Mouse (Mus musculus) layer of hippocampus, postnatal 10 days (tissue): Measurements from ENCODE around the gene Pold4. TPM values are rescaled to one million over a fixed set of nuclear protein-coding genes. Genes with fewer than 3 reads are reported as not detected.

Experiments used
- DNase-seq, 2 experiments: peaks; one replicate each; pipeline ENCODE4 v3.0.0; 2021; ENCODE audit warnings: low spot score in 2 of 2
- microRNA-seq, 2 experiments: library from miRNA; unstranded; fragments of <30 nt; microRNA quantifications; one replicate each; pipeline ENCODE4 v1.2.0; 2021
- total RNA-seq, 2 experiments: library from RNA; stranded (reverse); gene quantifications; 2 replicates each; pipeline ENCODE4 v1.2.3; 2021

The Pold4 gene
- total RNA-seq, 2 experiments from 2014 or later = 14.4 to 15.8 TPM

DNA sequence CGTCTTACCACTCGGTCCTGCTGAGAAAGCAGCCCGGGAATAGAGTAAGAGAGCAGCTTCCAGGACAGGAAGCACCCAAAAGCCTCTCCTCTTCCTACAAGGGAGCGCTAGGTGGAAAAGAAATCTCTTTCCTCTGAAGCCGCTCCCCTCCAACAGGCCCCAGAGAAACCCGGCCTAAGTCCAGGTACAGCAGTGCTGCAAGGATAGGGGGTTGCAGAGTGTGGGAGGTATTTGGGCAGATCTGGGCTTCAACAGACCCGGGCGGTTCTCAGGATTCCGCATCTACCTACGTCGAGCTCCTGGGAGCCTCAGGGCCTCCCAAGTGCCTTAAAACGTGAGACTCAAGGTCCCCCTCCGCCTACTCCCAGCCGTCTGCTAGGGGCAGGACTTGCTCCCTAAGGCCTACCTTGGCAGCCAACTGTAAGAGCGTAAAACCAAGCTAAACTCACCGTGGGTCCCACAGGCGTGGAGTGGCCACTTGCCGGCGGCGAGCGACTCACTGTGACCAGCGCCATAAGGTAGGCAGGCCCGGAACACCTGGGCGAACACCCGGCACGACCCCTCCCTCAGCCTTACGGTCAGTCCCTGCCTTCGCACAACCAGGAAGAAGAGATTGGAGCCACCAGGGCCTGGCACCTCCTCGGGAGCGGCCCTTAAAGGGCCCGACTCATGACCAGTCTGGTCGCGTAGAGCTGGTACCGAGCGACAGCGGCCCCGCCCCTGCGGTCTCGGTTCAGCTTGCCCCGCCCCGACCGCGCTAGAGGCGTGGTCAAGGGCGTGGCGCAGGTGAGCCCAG, 37.1 kb downstream of the Pold4 start, which contains the start of gene Ssh3:
Gene Ssh3 (minus strand): TSS at position 615 of the 796 bp plus-strand sequence.
- peak in 1 of 2 experiments; percentile 59 for DNase-seq

- no peak for DNase-seq
Observed at GRCm38 (mm10) chr19:4270187-4270586, 38.5 kb downstream of the Pold4 start.

DNA sequence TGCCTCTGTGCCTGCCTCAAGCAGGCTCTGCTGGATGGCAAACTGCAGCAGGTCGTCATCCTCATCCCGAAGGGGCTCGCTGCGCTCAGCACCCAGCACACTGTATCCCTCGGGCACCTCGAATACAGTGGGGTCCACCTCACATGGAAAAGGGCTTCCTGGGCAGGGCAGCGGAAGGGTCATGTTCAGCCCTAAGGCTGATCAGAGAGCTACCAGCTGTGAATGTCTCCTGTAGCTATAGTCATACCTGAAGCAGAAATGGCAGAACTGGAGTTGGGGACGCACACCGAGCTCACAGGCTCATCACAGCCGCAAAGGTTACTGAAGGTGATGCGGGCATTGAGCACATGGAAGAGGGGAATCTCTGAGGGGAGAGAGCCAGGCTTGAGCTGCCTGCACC, 39.3 kb downstream of the Pold4 start:
- DNase-seq = no peak

GRCm38 (mm10) chr19:4279487-4279886, 47.8 kb downstream of the Pold4 start:
- no peak for DNase-seq

DNA sequence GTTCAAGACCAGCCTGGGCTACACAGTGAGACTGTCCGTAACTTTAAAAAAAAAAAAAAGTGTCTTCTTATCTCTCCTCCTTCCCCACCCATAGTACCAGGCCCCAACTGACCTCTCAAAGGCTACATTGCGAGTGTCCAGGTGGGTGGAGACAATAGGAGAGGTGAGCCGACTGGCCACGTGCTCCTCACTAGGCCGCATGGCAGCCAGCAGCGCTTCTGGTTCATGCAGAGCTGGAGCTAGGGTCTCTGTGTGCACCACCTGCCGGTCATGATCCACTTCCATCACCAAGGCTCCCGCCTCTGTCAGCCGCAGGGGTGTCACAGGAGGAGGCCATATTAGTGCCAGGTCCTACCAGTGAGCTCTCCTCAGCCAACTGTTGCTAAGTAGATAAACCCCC, 48.7 kb downstream of the Pold4 start:
- DNase-seq = no peak

DNA sequence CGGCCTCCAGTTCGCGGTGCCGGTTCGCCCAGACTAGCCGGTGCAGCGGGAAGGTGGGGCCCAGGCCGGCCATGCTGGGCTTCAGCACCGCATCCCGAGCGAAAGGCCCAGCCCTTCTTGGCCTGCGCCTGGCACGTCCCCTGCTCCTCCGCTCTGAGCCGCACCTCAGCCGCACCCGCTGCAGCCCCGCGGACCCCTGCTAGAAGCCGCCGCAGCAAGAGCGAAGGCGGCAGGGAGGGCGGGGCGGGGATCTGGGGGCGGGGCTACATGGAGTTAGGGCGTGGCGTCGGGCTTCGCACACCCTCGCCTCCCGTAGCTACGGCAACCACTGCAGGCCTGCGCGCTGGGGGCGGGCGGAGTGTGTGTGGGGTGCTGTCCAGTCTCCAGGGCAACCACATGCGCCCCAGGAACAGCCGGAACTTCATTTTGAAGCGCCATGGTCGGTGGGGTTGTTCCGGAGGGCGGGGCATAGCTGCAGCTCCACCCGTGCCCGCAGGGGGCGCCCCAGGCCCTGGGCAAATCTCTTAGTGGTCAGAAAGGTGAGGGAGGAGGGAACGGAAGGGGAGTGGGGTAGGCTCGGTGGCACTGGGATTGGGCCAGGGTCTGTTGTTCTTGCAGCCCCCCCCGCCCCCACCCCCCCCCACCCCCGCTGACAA, 51.3 kb downstream of the Pold4 start, which contains the start of gene Ankrd13d:
Gene Ankrd13d (minus strand): TSS at position 240 of the 656 bp plus-strand sequence.
- DNase-seq = peak; percentile 94 to 95

Small RNA genes lying within 50 kb of the gene (microRNA-seq; reads per million reads assigned to microRNA genes)
- gene Gm26115 (0 reads per million in 2 experiments), gene Mir6985 (2.5 to 5.9 reads per million in 2 experiments)

Other genes with a start within 250 kb of the Pold4 start
- 1 to 10 TPM; 1.9 to 2.2 TPM for gene Acy3, start 245.3 kb upstream of the Pold4 start, total RNA-seq
- gene Tbx10, start 239.1 kb upstream of the Pold4 start, total RNA-seq = not detected
- 1 to 10 TPM; 9.0 to 9.4 TPM for gene Nudt8, start 231.3 kb upstream of the Pold4 start, total RNA-seq
- 1 to 10 TPM; 1.7 TPM for gene Gm49405, start 231.3 kb upstream of the Pold4 start, total RNA-seq
- 1 to 10 TPM; 2.9 to 3.3 TPM for gene Doc2g, start 228.6 kb upstream of the Pold4 start, total RNA-seq
- 100 to 1,000 TPM; 197 to 207 TPM for gene Ndufv1, start 219.1 kb upstream of the Pold4 start, total RNA-seq
- 100 to 1,000 TPM; 263 to 285 TPM for gene Gstp1, start 193.9 kb upstream of the Pold4 start, total RNA-seq
- gene Gstp2, start 185.9 kb upstream of the Pold4 start, total RNA-seq = 10 to 100 TPM; 18.5 to 23.6 TPM
- gene Gstp3, start 172.3 kb upstream of the Pold4 start, total RNA-seq = not detected
- not detected for gene Cabp2, start 150.3 kb upstream of the Pold4 start, total RNA-seq
- gene Cdk2ap2, start 134.7 kb upstream of the Pold4 start, total RNA-seq = 10 to 100 TPM; 21.5 to 23.6 TPM
- 100 to 1,000 TPM; 178 to 201 TPM for gene Pitpnm1, start 131.9 kb upstream of the Pold4 start, total RNA-seq
- gene Aip, start 106.0 kb upstream of the Pold4 start, total RNA-seq = 10 to 100 TPM; 74.6 to 76.5 TPM
- not detected for gene Gpr152, start 92.1 kb upstream of the Pold4 start, total RNA-seq
- gene Cabp4, start 87.9 kb upstream of the Pold4 start, total RNA-seq = under 1 TPM in 1 of 2 experiments, not detected in 1; 0.30 TPM
- gene Coro1b, start 83.3 kb upstream of the Pold4 start, total RNA-seq = 10 to 100 TPM; 82.0 to 88.5 TPM
- 1 to 10 TPM; 1.3 to 2.5 TPM for gene Ptprcap, start 78.3 kb upstream of the Pold4 start, total RNA-seq
- 10 to 100 TPM; 31.6 to 39.9 TPM for gene Rps6kb2, start 68.5 kb upstream of the Pold4 start, total RNA-seq
- gene Carns1, start 56.4 kb upstream of the Pold4 start, total RNA-seq = 1 to 10 TPM; 3.0 to 3.6 TPM
- gene Tbc1d10c, start 40.6 kb upstream of the Pold4 start, total RNA-seq = 1 to 10 TPM; 1.6 to 2.1 TPM
- gene Ppp1ca, start 39.8 kb upstream of the Pold4 start, total RNA-seq = 100 to 1,000 TPM; 295 to 307 TPM
- gene Rad9a, start 30.2 kb upstream of the Pold4 start, total RNA-seq = 1 to 10 TPM; 8.0 to 8.9 TPM
- under 1 TPM; 0.36 to 0.75 TPM for gene Clcf1, start 17.7 kb upstream of the Pold4 start, total RNA-seq
- not detected for gene AC109138.7, start 17.5 kb upstream of the Pold4 start, total RNA-seq
- gene Ssh3, start 37.3 kb downstream of the Pold4 start, total RNA-seq = 10 to 100 TPM; 49.0 to 66.1 TPM
- 10 to 100 TPM; 76.3 to 89.4 TPM for gene Ankrd13d, start 51.2 kb downstream of the Pold4 start, total RNA-seq
- gene Grk2, start 74.3 kb downstream of the Pold4 start, total RNA-seq = 100 to 1,000 TPM; 141 to 147 TPM
- 10 to 100 TPM; 70.1 to 71.5 TPM for gene Kdm2a, start 166.4 kb downstream of the Pold4 start, total RNA-seq
- gene Rhod, start 207.5 kb downstream of the Pold4 start, total RNA-seq = 1 to 10 TPM; 2.2 to 2.3 TPM
- 10 to 100 TPM; 21.4 to 21.5 TPM for gene Syt12, start 245.5 kb downstream of the Pold4 start, total RNA-seq